Mouse (Mus musculus) liver, embryonic 14.5 days (tissue): ENCODE measurements around the gene Syce2. TPM values are rescaled to one million over a fixed set of nuclear protein-coding genes. Genes with fewer than 3 reads are reported as not detected.

Source experiments
- ATAC-seq: fragments of 200-750 bp; cut with Nextera tagmentation; 2 replicates; pipeline ENCODE4 v1.8.0; 2017; ENCODE audit warnings: moderate number of reproducible peaks, mild to moderate bottlenecking, moderate library complexity; ENCODE audit not compliant: insufficient read depth
- DNase-seq, 3 experiments: peaks; one replicate each; pipeline ENCODE4 v3.0.0-alpha.2; 2012 to 2013; ENCODE audit warnings: low read depth in 3 of 3, low spot score in 3 of 3
- H3K27ac ChIP-seq: fragments of 300-500 bp; sonication (generic); 2 replicates; pipeline ENCODE4 v1.5.1; 2014; ENCODE audit warnings: moderate library complexity, mild to moderate bottlenecking, control low read depth, inconsistent platforms
- H3K27me3 ChIP-seq: fragments of 300-500 bp; sonication (generic); 2 replicates; pipeline ENCODE4 v1.6.1; 2014; ENCODE audit warnings: mild to moderate bottlenecking, low read length, moderate library complexity; ENCODE audit not compliant: control insufficient read depth, insufficient read depth
- H3K36me3 ChIP-seq: fragments of 300-500 bp; sonication (generic); replicated peaks from 2 replicates; pipeline ENCODE4 v1.6.1; 2014; ENCODE audit warnings: low read depth; ENCODE audit not compliant: control insufficient read depth, insufficient read depth
- H3K4me1 ChIP-seq, 2 experiments: fragments of 200-500 bp in 1 of 2; fragments of 300-500 bp in 1 of 2; sonication (generic) in 1 of 2; replicated peaks; 2 replicates each; pipeline ENCODE4 v1.6.1; 2012 to 2014; ENCODE audit warnings: antibody characterized with exemption in 1 of 2, inconsistent platforms in 1 of 2, low read length in 1 of 2; ENCODE audit not compliant: control insufficient read depth in 2 of 2, insufficient read depth in 2 of 2
- H3K4me2 ChIP-seq: fragments of 300-500 bp; sonication (generic); 2 replicates; pipeline ENCODE4 v1.6.1; 2014; ENCODE audit warnings: low read depth, mild to moderate bottlenecking, control low read depth, moderate library complexity
- H3K4me3 ChIP-seq, 2 experiments: fragments of 200-500 bp in 1 of 2; fragments of 300-500 bp in 1 of 2; sonication (generic) in 1 of 2; 2 replicates each; pipeline ENCODE4 v1.5.1; 2012 to 2014; ENCODE audit warnings: low read depth in 2 of 2, low read length in 2 of 2, mild to moderate bottlenecking in 2 of 2, control low read depth in 1 of 2, inconsistent platforms in 1 of 2, moderate library complexity in 1 of 2; ENCODE audit not compliant: insufficient read depth in 1 of 2
- H3K9ac ChIP-seq: fragments of 300-500 bp; sonication (generic); replicated peaks from 2 replicates; pipeline ENCODE4 v1.6.1; 2014; ENCODE audit warnings: mild to moderate bottlenecking, control low read depth, moderate library complexity
- H3K9me3 ChIP-seq: fragments of 300-500 bp; sonication (generic); 2 replicates; pipeline ENCODE4 v1.6.1; 2016; ENCODE audit warnings: low read length, mixed read lengths; ENCODE audit not compliant: control insufficient read depth
- CTCF ChIP-seq: IDR thresholded peaks from 2 replicates; pipeline ENCODE4 v1.5.1; 2016; ENCODE audit warnings: antibody characterized with exemption, low read depth, control low read depth
- EP300 ChIP-seq: IDR thresholded peaks from 2 replicates; pipeline ENCODE4 v1.6.1; 2016; ENCODE audit warnings: antibody characterized with exemption, low read depth
- WGBS: fragments of 180-500 bp; shearing (Covaris S2); extraction: QIAGEN DNeasy Blood & Tissue Kit; methylation state at CpG from one replicate; pipeline ENCODE4 v1.1.7; 2014; ENCODE audit not compliant: insufficient replicate concordance; 5-methylcytosine and 5-hydroxymethylcytosine counted together
- polyA plus RNA-seq, 2 experiments: library from polyadenylated mRNA; depleted of rRNA in 1 of 2; stranded (reverse) in 1 of 2; unstranded in 1 of 2; fragments of >200 nt; fragmentation: Nextera tagmentation in 1 of 2; extraction: Ambion mirVana in 1 of 2; gene quantifications; 2 replicates each; pipeline versions ENCODE4 v1.2.1 to v1.2.3; 2012 to 2014

Syce2 gene
- polyA plus RNA-seq, 2 experiments, result 26.4 to 78.2 TPM

DNA sequence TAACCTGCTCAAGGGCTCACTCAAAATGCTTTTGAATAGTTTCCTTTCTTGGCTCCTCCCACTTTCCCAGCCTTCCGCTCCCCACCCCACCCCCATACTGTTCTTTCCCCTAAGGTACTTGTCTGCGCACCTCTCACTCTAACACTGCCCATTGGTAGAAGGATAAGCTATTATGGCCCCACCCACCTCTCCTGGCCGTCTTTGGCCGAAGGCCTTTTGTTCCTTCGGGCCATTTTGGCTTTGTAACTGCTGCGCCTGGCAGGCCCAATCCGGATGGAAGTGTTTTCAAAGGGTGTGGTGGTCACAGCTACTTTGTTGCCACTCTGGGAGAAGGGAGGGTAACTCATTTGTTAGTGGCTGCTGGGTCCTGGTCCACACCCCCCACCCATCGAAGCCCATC lies 43.4 kb downstream of the Syce2 start:
- no peaks in the 10 kb centered on the region for H3K9me3 ChIP-seq
- no peak overlapping the region for H3K4me3 ChIP-seq
- TF ChIP-seq EP300 (no peak), CTCF (no peak)
- DNase-seq, result no peak
- no peak overlapping the region for H3K9ac ChIP-seq
- H3K27ac ChIP-seq, result no peak overlapping the region
- no peak overlapping the region for H3K4me2 ChIP-seq
- WGBS, result 84% methylated on average over 8 of the region's 8 CpGs
- H3K27me3 ChIP-seq, result peaks cover 11% of the 10 kb centered on the region
- no peaks in the 10 kb centered on the region; the same call in 1 of the 2 replicates for H3K36me3 ChIP-seq
- H3K4me1 ChIP-seq, result peaks cover under 1 to 3% of the 10 kb centered on the region in 2 experiments; a peak in 2 of 4 replicates
- no peak for ATAC-seq

DNA sequence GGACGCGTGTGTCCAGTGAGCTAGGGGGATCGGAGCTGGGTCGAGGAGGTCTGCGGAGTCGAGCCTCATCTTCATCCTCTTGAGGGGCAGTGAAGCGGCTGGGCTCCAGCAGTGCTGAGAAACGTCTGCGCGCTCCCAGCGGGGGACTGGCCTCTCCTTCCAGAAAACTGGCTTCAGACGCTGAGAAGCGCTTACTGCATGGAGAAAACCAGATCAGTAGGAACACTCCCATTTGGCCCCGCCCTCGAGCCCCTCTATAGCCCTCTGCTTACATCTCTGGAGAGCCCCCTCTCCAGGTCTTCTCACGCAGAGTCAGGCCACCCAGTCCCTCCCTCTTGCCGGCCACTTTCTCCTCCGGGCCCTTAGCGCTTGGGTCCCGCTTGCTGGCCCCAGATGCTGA lies 45.9 kb downstream of the Syce2 start:
- H3K36me3 ChIP-seq, result no peaks in the 10 kb centered on the region
- 31% methylated on average over 20 of the region's 20 CpGs for WGBS
- peaks cover 0 to 3% of the 10 kb centered on the region in 2 experiments; a peak in 2 of 4 replicates for H3K4me1 ChIP-seq
- H3K4me2 ChIP-seq, result no peak overlapping the region
- H3K27me3 ChIP-seq, result peaks cover 5% of the 10 kb centered on the region; the same call in 1 of the 2 replicates
- TF ChIP-seq CTCF (no peak), EP300 (no peak)
- H3K9me3 ChIP-seq, result no peaks in the 10 kb centered on the region
- ATAC-seq (no peak), DNase-seq (no peak)
- no peak overlapping the region for H3K4me3 ChIP-seq
- no peak overlapping the region for H3K9ac ChIP-seq
- H3K27ac ChIP-seq, result no peak overlapping the region

DNA sequence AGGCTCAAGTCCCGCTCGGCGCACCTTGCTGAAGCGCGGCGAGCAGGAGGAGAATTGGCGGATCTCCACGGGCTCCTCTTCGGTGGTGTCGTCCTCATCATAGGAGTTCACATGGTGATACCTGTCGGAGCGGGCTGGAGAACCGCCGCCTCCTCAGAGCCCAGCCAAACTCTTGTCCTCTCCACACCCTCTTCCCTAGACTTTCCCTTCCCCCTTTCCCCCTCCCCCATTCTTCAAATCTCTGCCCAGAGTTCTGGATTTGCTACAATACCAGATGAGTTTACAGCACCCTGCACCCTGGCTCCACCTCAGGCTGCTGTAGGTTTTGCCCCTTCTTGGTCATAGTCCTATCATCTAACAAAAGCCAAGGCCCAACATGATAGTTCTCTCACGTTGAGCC lies 46.7 kb downstream of the Syce2 start:
- no peak overlapping the region for H3K9ac ChIP-seq
- H3K27me3 ChIP-seq, result peaks cover 5% of the 10 kb centered on the region; the same call in 1 of the 2 replicates
- no peak overlapping the region for H3K4me2 ChIP-seq
- H3K4me1 ChIP-seq, result peaks cover 0 to under 1% of the 10 kb centered on the region in 2 experiments; a peak in 2 of 4 replicates
- 78% methylated on average over 15 of the region's 15 CpGs for WGBS
- H3K4me3 ChIP-seq, result no peak overlapping the region
- ATAC-seq (no peak), DNase-seq (no peak)
- no peaks in the 10 kb centered on the region for H3K9me3 ChIP-seq
- no peaks in the 10 kb centered on the region for H3K36me3 ChIP-seq
- H3K27ac ChIP-seq, result no peak overlapping the region
- no peak for TF ChIP-seq EP300
- TF ChIP-seq CTCF, result no peak

DNA sequence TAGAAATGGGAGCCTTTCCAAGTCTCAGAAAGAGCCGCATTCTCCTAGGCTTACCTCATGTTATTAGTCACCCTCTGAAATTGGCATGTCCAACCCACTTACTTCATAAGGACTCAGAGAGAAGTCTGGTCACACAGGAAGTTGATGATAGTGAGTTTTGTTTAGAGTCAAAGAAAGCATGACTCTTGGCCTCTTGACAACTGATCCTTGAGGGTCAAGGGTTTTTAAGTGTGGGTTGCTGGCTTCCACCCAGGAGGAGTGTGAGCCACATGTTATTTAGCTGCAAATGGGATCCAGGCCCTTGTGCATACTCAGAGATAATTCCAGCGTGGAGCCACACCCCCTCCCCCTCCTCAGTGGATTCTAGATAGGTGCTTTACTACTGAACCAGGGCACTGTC lies 49.7 kb downstream of the Syce2 start:
- Histone ChIP-seq H3K27ac (no peak overlapping the region), H3K4me3 (no peak overlapping the region), H3K9ac (no peak overlapping the region), H3K36me3 (no peaks in the 10 kb centered on the region), H3K27me3 (peaks cover 5% of the 10 kb centered on the region; the same call in 1 of the 2 replicates), H3K4me1 (no peaks in the 10 kb centered on the region), H3K9me3 (no peaks in the 10 kb centered on the region), H3K4me2 (no peak overlapping the region)
- DNase-seq (no peak), ATAC-seq (no peak)
- TF ChIP-seq EP300 (no peak), CTCF (no peak)
- WGBS, result 59% methylated on average over 2 of the region's 2 CpGs

DNA sequence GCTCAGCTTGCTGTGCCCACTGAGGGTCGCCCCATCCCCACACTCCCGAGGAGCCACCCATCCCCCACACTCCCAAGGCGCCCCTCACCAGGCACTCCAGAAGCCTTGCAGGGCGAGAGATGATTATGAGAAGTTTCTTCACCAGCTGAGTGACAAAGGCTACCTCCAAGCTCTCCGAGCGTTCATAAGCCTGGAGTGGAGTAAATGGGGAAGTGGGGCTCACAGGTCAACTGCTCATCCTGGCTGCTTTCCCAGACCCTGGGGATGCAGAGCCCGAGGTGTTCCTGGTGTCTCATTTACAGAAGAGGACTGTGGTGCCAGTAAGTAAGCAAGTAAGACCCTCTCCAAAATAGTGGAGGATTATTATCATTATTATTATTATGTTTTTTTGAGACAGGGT lies 53.6 kb downstream of the Syce2 start:
- DNase-seq, result no peak
- Histone ChIP-seq H3K27ac (no peak overlapping the region), H3K27me3 (peaks cover 16% of the 10 kb centered on the region), H3K9ac (no peak overlapping the region), H3K4me1 (no peaks in the 10 kb centered on the region), H3K9me3 (no peaks in the 10 kb centered on the region), H3K4me2 (no peak overlapping the region), H3K36me3 (no peaks in the 10 kb centered on the region), H3K4me3 (no peak overlapping the region)
- no peak for ATAC-seq
- WGBS, result 40% methylated on average over 7 of the region's 7 CpGs
- no peak for TF ChIP-seq CTCF
- no peak for TF ChIP-seq EP300
